Mouse (Mus musculus) adrenal gland, adult 2 months (tissue): ENCODE data around the gene Btg3. TPM values are rescaled to one million over a fixed set of nuclear protein-coding genes. Genes with fewer than 3 reads are reported as not detected.
"Not testable (repeated sequence)": the region's sequence is repeated elsewhere in the genome, so short reads cannot be mapped to it uniquely, and the experiment has no call there.

Source experiments
- DNase-seq: peaks from one replicate; pipeline ENCODE4 v3.0.0; 2021
- long read RNA-seq: library from polyadenylated mRNA; stranded (forward); transcript quantifications from one replicate; pipeline ENCODE4 v2.0.0, GENCODE M21; 2021
- polyA plus RNA-seq: library from polyadenylated mRNA; depleted of rRNA; stranded (reverse); fragments of >200 nt; gene quantifications from 2 replicates; pipeline ENCODE4 v1.2.3, GENCODE M21; 2012; rRNA removed
- total RNA-seq, 2 experiments: library from RNA; stranded (reverse); gene quantifications; 2 replicates each; pipeline ENCODE4 v1.2.3; 2021

The Btg3 gene
- total RNA-seq: 10 to 100 TPM; 28.4 to 33.6 TPM
- 0.95 and 1.1 TPM in 2 replicates for polyA plus RNA-seq
- long read RNA-seq, transcript Btg3-201 (5 exons, 1,414 nt): major isoform, 43 of 49 reads
- long read RNA-seq, partial matches to known transcripts: 6 of 49 reads
- long read RNA-seq, other reads (novel, unspliced or antisense): 0 of 49 reads

DNA sequence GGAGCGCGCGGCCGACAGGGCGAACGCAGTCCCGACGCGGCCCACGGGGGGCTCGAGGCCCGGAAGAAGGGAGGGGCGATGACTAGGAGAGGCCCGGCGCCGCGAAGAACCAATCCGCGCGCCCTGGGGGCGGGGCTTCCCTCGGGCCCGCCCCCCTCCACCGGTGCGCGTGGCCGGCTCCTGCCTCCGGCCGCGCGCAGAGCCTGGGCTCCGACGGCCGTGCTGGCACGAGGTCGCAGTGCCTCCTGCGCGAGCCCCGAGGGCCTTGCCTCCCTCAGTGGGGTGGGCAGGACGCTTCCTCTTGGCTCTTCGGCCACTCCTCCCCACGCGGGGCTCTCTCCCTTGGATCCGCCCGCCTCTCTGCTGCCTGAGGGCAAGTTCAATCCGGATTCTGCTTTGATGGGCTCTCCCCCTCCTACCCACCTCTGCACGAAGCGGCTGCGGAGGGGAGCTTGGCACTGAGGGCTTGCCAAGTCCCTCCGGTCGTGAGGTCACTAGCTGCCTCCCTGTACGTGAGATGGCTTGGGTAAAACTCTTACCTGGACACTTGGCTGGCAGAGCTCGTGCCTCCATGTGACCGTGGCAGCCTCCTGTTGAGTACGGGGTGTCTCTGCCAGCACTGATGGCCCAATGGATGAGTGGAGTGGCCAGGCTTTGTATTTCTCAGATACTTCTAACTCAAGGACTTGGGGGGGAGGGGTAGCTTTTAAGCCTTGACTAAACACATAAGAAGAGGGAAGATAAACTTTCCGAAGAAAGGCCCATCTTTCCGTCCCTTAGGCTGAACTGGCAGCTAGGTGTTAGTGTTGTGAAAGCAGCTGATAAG lies at the start of gene Btg3:
TSS of gene Btg3 (minus strand) at position 448 of the 826 bp plus-strand sequence.
- peak; percentile 95 for DNase-seq

DNA sequence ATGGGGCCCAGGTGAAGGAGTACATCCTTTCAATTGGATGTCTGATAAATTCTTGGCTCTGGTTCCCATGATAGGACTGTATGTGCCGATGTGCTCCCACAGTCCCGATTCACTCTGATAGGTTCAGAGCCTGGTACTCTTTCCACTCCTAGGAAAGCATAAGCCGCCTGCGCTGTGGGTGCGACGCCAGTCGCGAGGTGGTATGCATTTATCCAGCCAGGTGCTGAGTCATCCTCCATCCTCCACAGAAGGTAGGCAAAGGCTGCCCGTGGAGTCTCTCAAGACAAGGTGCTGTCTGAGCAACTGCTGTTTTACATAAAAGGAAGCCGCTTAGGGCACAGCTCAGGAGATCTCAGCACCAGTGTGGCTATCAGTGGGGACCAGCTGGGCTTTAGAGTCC lies 40.7 kb upstream of the Btg3 start:
- DNase-seq: no peak

DNA sequence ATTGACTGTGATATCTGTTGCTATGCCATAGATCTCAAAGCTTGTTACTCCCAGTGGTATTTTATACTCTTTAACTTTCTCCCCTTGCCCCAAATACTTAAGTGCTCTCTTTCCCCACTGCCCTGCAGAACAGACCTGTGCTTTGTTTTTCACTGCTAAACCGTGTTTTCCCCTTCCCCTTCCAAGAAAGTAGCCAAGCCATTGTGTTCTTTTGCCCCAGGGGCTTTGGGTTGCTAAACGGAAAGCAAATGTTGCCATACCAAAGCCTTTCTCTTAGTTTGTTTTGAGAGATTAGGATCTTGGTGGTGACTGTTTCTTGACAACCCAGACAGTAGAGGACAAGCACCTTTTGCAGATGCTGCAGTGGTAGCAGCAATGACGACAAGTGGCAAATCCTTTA lies 39.5 kb upstream of the Btg3 start:
- no peak for DNase-seq

DNA sequence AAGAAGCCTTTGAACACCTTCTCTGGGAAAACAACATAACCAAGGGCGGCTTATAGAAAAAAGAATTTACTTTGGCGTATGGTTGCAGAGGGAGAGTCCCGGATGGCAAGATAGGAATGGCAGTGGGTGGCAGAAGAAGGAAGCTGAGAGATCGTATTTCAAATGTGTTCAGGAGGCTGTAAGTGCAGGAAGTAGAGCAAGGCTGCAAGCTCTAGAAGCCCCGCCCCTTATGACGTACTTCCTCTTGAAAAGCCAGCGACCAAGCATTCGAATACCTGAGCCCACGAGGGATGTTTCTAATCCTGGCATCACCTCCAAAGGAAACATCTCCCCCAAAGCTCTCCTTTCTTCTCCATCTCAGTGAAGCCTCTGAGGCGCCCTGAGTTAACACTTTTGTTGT lies 33.0 kb upstream of the Btg3 start:
- DNase-seq: no peak

DNA sequence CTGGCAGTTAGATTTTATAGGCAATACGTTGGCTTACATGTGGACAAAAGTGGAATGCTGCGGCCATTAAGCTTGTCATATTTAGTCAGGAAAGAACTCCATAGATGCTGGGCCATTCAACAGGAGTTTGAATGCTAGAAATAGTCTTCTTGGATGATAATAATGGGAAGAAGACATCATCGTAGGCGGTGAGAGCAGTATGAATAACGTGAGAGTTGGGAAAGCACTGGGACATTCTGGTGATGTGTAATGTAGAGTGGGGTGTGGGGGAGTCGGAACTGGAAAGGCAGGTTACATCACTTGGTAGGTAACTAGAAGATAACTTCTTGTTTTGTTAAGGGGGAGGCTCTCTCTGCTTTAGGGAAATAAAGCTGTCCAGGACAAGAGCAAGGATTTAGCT lies 30.9 kb upstream of the Btg3 start:
- no peak for DNase-seq

DNA sequence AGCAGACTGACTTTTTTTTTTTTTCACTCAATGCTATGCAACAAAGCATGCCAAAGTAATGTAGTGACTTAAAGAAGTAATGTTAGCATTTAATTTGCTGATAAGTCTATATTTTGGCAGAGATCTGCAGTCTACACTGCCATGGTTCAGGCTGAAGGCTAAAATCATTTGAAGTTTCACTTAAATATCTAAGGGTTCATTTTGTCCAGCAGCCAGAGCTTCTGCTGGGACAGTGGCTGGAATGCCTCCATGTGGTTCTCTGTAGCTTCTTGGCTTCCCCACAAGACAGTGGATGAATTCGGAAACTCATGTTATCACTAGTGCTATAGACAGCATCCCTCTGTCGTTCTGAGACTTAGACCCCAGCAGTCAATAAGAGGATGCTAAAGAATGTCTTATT lies 29.7 kb upstream of the Btg3 start:
- DNase-seq: no peak

DNA sequence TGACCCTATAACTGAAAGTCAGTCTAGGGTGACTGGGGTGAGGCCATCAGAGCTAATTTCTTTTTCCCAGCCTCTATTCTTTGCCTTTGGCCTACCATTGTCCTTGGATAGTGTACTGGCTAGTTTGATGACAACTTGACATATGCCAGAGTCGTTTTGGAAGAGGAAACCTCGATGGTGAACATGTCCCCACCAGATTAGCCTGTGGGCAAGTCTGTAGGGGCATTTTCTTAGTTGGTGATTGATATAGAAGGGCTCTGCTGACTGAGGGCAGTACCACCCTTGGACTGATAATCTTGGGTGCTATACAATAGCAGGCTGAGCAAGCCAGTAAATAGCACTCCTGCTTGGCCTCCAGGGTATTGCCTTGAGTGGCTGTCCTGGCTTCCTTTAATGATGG lies 25.3 kb upstream of the Btg3 start:
- DNase-seq: no peak

DNA sequence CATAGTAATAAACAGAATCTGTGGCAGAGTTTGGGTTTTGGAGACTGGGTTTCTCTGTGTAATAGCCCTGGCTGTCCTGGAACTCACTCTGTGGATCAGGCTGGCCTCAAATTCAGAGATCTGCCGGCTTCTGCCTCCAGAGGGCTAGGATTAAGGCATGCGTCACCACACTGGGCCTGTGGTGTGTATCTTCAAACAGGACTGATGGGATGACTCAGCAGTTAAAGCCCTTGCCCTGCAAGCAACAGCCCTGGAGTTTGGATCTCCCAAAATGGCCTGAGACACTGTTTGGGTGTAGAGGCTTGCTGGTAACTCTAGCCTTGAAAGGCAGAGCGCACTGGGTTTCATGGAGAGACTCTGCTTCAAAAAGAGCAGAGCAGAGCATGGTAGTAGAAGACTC lies 22.4 kb upstream of the Btg3 start:
- no peak for DNase-seq

DNA sequence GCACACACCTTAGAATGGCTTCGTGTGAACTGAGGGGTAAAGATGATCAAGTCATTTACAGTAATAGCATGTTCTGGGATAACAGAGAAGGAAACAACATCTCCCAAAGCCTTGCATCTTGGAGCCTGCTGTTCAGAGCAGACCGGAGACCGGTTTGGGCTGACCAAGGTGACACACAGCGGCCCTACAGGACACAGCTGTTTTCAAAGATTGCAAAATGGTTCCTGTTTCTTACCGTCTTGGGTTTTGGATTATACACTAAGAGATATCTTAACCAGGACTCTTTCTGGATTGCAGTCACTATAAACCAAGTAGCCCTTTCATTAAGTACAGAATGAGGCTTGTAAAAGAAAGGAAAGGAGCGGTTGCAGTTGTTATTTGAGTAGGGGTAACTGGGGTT lies 21.7 kb upstream of the Btg3 start:
- DNase-seq: no peak

DNA sequence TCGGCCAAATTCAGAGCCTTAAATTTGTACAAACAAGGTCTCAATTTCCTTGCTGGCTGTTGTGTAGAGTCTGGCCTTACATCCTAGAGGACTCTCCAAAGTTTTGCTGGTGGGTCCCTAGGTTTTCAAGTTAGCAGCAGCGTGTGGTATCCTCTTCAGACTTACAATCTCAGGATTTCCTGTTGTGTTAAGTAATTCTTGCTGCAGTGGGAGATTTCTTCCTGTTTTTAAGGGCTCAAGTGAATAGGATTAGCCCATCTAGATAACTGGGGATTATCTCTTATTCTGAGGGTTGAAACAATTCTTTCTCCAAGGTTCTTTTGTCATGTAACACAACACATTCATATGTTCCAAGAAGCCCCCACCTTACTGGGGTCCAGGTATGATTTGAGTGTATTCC lies 14.4 kb upstream of the Btg3 start:
- DNase-seq: no peak

DNA sequence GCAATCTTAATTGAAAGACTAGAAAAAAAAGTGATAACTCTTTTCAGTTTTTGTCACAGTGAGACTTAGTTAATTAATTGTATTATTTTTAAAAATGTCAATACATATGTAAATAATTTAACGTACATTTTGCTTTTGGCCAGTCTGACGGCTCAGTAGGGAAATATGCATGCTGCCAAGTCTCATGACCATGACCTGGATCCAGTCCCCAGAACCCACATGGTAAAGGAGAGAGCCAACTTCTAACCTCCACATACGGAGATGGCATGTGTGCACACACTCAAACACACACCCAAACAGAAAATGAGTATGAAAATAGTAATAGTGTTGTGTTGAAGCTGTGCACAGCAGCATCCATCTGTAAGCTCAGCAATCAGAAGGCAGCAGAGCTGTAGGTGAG lies 13.0 kb upstream of the Btg3 start:
- DNase-seq: no peak

DNA sequence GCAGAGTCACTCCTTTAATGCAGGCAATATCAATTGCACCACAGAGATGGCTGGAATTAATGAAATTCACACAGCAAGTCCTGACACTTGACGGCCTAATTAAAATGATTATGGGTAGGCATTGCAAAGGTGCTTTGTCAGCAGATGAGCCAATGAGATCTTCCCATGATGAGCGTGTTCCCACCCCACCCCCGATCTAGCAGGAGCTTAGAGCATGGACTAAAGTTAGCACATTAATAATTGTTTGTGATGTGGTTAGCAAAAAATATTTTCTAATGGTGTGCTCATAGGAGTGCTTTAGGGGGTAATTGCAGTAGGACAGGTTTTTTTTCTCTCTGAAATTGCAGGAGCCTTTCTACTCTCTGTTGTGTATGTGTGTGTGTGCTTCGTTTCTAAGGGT lies 12.1 kb upstream of the Btg3 start:
- DNase-seq: no peak

DNA sequence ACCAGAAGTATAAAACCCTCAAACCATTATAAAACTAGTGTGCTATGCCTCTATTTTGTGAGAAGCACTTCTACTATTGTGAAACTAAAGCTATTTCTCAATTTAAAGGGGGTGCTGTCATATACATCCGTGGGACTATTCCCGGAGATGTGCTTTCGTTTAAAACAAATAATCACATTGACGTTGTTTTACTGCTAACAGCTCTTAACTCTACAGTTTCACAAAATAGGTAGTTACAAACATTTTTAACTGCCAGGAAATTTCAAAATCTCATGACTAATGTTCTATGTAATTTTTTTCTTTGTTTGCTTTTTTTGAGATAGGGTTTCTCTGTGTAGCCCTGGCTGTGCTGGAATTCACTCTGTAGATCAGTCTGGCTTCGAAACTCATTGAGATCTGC lies 1.5 kb upstream of the Btg3 start:
- no peak for DNase-seq

DNA sequence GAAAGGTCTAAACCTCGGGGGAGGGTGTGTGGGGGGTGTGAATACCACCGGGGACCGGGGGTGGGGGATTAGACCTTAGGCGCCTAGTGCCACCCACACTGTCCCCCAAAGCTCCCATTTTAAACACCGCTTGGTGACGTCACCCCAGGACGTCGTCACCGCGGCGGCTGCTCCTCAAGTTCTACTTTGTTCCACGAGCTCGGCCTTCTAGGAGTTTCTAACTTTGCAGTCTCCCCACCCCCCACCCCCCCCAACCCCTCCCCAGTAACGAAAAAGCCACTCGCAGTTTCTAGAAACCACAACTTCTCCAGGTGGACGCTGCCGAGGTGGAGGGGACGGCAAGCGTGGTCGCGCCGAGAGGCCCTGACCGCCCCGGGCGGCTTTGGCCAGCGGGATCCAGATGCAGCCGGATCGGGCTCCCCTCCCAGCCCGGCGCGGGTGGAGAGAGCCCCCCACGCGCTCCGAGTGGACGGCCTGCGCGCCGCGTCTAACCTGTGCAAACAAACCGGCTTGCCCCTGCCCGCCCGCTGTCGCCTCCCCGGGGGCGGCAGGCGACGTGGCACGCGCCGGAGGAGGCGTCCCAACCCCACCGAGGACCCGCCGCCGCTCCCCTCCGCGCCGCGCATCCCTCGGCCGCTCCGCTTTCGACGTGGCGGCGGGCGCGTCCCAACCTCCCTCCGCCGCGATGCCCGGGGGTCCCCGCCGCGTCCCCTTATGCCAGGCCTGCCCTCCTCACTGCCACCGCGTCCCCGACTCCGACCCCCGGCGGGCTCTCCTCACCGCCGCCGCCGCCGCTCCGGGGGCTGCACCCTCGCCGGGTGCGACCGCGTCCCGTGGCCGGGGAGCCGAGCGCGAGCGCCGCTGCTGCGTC lies 936 bp downstream of the Btg3 start:
- DNase-seq: peak; percentile 75

DNA sequence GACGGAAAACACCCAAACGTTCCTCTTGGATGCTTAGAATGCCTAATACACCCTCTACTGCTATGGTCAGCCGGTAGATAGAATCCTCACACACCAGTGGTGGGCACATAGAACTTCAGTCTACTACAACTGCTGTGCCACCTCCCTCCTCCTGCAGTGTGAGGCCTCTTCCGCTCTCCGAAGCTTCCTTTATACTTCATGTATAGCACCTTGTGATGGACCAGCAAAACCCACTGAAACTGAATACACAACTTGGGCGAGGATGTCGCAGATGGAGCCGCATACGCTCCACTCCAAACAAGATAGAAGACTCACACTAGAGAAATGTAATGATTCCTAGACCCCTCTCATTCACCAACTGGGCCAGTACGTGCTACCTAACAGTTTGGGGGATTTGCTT lies 1.8 kb downstream of the Btg3 start:
- peak; percentile 25 for DNase-seq

DNA sequence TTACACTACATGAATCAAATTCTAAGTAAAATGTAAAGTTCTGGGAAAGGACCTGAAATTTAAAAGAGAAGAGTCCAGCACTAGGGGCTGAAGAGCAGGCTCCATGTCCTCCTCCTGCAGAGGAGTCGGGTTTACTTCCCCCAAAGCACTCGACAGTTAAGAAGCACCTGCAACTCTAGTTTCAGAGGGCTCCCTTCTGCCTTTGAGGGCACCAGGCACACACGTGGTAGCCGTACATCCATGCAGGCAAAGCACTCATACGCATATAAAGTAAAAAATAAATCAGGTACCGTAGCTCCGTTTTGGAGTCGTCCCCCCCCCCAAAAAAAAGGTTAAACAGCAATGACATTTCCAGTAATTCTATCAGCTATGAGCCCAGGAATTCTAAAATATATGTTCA lies 3.2 kb downstream of the Btg3 start:
- no peak for DNase-seq

DNA sequence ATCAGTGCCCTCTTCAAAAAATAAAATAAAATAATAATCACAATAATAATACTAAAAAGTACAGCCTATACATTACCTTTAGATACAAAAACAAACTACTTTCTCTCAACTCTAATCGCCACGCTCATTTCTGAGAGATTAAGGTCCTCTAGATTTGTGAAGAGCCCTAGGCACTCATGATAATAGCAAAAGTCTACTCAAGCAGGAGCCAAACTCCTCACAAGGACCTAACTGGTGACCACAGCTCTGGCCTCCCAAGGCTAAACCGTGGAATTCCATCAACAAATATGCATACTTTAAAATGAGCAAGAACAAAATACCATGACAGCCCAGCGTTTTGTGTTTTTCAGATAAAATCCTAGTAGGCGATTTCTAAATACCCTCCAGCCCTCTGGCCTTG lies 4.2 kb downstream of the Btg3 start:
- DNase-seq: no peak

DNA sequence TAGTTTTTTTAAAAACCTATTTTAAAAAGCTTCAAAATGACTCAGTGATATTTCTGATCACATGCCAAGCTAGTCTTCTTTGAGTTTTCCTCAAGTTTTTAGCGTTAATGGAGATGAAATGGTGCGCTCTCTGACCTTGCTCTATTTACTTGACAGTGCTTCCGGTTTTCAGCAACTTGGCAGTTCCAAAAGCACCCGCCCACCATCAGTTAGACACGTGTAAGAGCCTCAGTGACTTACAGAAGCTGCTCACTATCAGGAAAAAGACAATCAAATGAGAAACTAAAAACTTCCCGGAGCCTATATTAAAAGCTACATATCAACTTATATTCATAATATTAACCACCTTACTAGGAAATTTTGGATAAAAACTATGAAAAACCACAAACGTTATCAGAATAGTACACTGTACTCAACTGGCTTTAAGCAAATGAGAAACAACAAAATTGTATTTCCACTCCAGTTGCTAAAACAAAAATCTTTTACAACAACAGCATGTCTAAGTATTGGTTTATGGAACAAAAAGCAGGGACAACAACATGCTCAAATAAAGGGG lies 5.4 kb downstream of the Btg3 start:
- peak; percentile 70 for DNase-seq

DNA sequence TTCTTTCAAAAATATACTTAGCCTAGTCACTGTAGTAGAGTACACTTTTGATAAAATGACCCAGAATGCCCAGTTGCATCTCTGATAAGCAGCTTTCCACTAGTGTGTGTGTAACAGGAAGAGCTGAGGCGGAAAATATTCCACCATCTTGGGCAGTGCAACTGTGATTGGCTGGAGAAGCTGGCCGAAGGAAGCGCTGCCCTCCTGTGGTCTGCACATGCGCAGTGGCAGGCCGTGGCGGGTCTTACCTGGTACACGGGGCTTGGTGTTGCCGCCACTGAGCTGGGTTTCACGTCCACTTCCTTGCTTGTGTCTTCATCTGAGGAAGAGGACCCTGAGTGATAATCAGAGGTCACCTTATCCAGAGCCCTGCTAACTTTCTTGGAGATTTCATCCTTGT lies 12.4 kb downstream of the Btg3 start:
- DNase-seq: not testable (repeated sequence)

DNA sequence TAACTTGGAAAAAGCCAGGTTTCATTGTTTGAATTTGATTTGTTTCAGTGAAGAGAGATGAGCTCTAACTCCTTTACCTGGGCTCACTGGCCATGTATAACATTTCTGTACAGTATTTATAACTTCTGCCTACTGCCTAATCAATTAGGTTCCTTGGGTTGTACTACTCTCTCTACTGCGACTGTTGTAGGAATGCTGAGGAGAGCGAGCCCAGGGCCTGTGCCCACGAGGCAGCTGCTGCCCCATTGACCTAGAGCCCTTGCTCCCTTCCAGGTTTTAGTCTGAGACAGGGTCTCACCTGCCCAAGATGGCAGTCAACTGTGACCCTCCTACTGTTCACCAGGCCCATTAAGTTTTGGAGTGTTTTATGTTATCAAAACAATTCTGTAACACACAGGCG lies 15.5 kb downstream of the Btg3 start:
- DNase-seq: no peak

DNA sequence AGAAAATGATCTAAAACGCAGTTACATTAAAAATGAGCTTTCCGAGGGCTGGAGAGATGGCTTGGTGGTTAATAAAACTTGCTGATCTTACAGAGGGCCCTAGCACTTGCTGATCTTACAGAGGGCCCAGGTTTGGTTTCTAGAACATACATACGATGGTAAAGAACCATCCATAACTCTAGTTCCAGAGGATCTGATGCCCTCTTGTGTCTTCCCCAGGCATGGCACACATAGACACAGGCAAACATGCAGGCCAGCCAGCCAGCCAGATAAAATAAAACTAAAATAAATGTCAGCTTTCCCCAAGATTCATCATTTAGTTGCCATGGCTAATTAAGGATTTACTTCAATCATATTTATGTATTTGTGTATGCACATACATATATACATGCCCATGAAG lies 19.2 kb downstream of the Btg3 start:
- no peak for DNase-seq

DNA sequence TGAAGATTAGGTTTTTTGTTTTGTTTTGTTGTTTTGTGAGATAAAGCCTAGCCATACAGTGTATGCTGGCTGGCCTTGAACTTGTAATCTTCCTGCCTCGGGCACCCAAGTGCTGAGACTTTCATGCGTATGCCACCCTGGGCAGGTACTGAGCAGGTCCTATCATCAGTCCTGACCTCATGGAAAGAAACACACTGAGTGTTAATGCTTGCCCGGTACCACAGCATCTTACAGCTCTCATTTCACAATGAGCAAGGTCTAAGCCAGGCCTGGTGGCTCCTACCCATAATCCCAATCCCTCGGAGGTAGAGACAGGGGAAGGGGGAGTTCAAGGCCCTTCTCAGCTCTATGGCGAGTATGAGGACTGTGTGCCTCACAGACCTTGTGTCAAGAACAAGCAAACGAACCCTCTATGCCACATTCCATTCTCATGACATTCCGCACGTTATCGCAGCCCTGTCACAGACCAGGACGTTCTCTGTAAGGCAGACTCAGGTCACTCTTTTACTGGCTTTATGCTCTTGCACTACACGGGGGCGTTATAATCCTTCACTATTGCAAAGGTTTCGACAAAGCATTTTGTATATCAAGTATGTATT lies 29.6 kb downstream of the Btg3 start:
- DNase-seq: peak; percentile 22
